In the genomic region with DNA sequence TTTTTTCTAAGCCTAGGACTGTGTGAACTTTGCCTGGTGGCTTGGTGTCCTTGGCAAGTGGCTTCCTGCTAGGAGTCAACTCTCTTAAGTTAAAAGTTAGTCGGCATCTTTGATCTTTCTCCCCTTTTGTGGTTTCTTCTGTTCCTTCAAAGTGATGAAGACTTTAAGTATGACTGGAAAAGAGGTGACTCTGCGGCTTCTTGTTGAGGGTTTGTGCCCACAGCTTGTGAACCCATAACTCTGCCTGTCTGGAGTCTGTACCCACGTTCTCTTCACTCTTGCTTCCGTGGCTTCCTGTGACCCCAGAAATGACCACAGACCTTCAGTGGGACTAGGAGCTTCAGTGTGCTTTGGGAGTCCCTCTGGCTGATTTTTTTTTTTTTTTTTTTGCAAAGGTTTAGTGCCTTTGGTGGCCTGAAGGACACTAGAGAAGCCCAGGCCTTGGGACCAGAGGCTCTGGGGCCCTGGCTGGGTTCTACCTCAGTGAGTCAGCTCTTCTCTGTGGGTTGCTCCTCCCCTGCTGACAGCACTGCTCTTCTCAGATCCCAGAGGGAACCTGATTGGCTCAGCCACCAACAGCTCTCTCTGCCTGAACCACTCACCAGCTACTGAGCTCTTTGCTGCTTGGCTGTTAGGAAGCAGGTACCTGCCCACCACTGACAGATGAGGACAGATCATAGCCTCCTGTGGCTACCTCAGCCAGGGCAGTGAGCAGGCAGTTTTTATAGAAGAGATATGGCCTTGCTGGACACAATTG, we compare ENCODE assay signal across 9 mouse cellular contexts. TPM values are rescaled to one million over a fixed set of nuclear protein-coding genes. Genes with fewer than 3 reads are reported as not detected.
DNase-seq lines count a peak whose midpoint lies in the region; ATAC-seq and TF ChIP-seq lines count a peak whose summit lies in the region.
"Had no signal": no experiment of that assay in that cellular context is flagged by ENCODE, and none has a peak within 500 bp of the region (broad histone marks: within the 10 kb centered on the region; RNA-seq: fewer than 3 reads in every experiment).

No protein-coding gene starts in this region.

- WGBS in neural tube, embryonic 11.5 days: 86% methylated on average over 4 of the region's 4 CpGs
- 11% methylated on average over 4 of the region's 4 CpGs for WGBS in spleen, adult 2 months

- no peak for DNase-seq in neural tube, embryonic 11.5 days (ENCODE audit: low spot score)
- no peak for DNase-seq in neural tube, embryonic 10.5 days (ENCODE audit: extremely low spot score, low spot score)
- DNase-seq in adrenal gland, adult 18-20 months (ENCODE audit: low spot score in 2 of 2): peak; percentile 41 to 45
- peak; percentile 87 for DNase-seq in induced T-regulatory cell, adult 2 months (ENCODE audit: low read depth)
- DNase-seq in spleen, adult 2 months (ENCODE audit: low read depth in 1 of 2, low spot score in 2 of 2): peak in 1 of 2 experiments; percentile 60
- no peak for DNase-seq in retina, postnatal 1 day
- no peak for DNase-seq in frontal cortex, postnatal 14 days (ENCODE audit: low spot score in 2 of 2)
- DNase-seq in right cerebral cortex, adult 18-20 months: no peak

- H3K36me3 ChIP-seq in neural tube, embryonic 11.5 days (ENCODE audit: control insufficient read depth, insufficient read depth, low read length): no peaks in the 10 kb centered on the region
- peaks cover 9% of the 10 kb centered on the region; the same call in 1 of the 2 replicates for H3K36me3 ChIP-seq in spleen, adult 2 months (ENCODE audit: control insufficient read depth, insufficient read depth, low read length)
- H3K36me3 ChIP-seq: limb, embryonic 15.5 days had no signal

- no peak overlapping the region for H3K27ac ChIP-seq in neural tube, embryonic 11.5 days (ENCODE audit: low read depth, low read length)
- H3K27ac ChIP-seq in spleen, adult 2 months (ENCODE audit: insufficient read depth, low read length): peak overlapping the region; percentile 63
- H3K27ac ChIP-seq: limb, embryonic 15.5 days had no signal

- H3K9me3 ChIP-seq in neural tube, embryonic 11.5 days (ENCODE audit: control insufficient read depth, low read length): no peaks in the 10 kb centered on the region
- H3K9me3 ChIP-seq: limb, embryonic 15.5 days had no signal

- no peak for TF ChIP-seq POLR2A in spleen, adult 2 months (IDR thresholded peaks at IDR 0.05; ENCODE audit: low read depth, low read length)

- no peak for TF ChIP-seq CTCF in spleen, adult 2 months (IDR thresholded peaks at IDR 0.05; ENCODE audit: extremely low read depth, insufficient read depth, insufficient read length, insufficient replicate concordance)

- H3K4me2 ChIP-seq in neural tube, embryonic 11.5 days (ENCODE audit: low read depth): no peak overlapping the region
- H3K4me2 ChIP-seq: limb, embryonic 15.5 days had no signal

- H3K27me3 ChIP-seq in neural tube, embryonic 11.5 days (ENCODE audit: control insufficient read depth, insufficient read depth, low read length): no peaks in the 10 kb centered on the region
- H3K27me3 ChIP-seq in spleen, adult 2 months (ENCODE audit: control insufficient read depth, insufficient read depth, low read length): no peaks in the 10 kb centered on the region
- H3K27me3 ChIP-seq: limb, embryonic 15.5 days had no signal

- H3K9ac ChIP-seq in neural tube, embryonic 11.5 days (ENCODE audit: low read length): no peak overlapping the region
- H3K9ac ChIP-seq: limb, embryonic 15.5 days had no signal

- peak; percentile 35; the same call in 1 of the 2 replicates for ATAC-seq in neural tube, embryonic 11.5 days (ENCODE audit: insufficient read depth, low FRiP score, low TSS enrichment)

- H3K4me1 ChIP-seq in neural tube, embryonic 11.5 days (ENCODE audit: control insufficient read depth, insufficient read depth, low read length): no peaks in the 10 kb centered on the region
- H3K4me1 ChIP-seq in spleen, adult 2 months (ENCODE audit: control insufficient read depth, insufficient read depth, insufficient read length): peaks cover 51% of the 10 kb centered on the region
- H3K4me1 ChIP-seq: limb, embryonic 15.5 days had no signal

- H3K4me3 ChIP-seq in neural tube, embryonic 11.5 days (ENCODE audit: low read depth, low read length): no peak overlapping the region
- no peak overlapping the region for H3K4me3 ChIP-seq in spleen, adult 2 months (ENCODE audit: extremely low read depth, insufficient read depth, insufficient read length)
- H3K4me3 ChIP-seq: limb, embryonic 15.5 days had no signal

RNA-seq across cellular contexts. Expression of a gene that starts 17.2 kb away (rescaled TPM):
- 4.6 and 5.7 TPM in 2 replicates for polyA plus RNA-seq in neural tube, embryonic 11.5 days (2014; fragmentation: Nextera tagmentation; extraction: Ambion mirVana)
- 10 to 100 TPM; 15.8 to 29.3 TPM for total RNA-seq in adrenal gland, adult 18-20 months (2021)
- polyA plus RNA-seq in spleen, adult 2 months (2012; rRNA removed): 204 and 282 TPM in 2 replicates

Comparison
In these comparisons a context has a peak if more than half of its experiments do, and no peak if none do; other contexts are left out.
1. DNase-seq: peak in adrenal gland, adult 18-20 months (2 of 2) and induced T-regulatory cell, adult 2 months (single experiment); none in neural tube, embryonic 11.5 days (single experiment), neural tube, embryonic 10.5 days (single experiment), retina, postnatal 1 day (single experiment), frontal cortex, postnatal 14 days (0 of 2) and right cerebral cortex, adult 18-20 months (single experiment).
2. RNA of a gene that starts 17.2 kb away (polyA plus RNA-seq): 204 to 282 TPM in spleen, adult 2 months; 4.6 to 5.7 TPM in neural tube, embryonic 11.5 days; every median in the first group is over 10 times any median in the second.